Mouse (Mus musculus): ENCODE results near the gene Ascl5. TPM values are rescaled to one million over a fixed set of nuclear protein-coding genes. Genes with fewer than 3 reads are reported as not detected.
A peak's percentile ranks its signal among the peaks of the same experiment; 100 is the strongest.

Ascl5 gene
- polyA plus RNA-seq, 1 experiment from 2014 or later = not detected

DNA sequence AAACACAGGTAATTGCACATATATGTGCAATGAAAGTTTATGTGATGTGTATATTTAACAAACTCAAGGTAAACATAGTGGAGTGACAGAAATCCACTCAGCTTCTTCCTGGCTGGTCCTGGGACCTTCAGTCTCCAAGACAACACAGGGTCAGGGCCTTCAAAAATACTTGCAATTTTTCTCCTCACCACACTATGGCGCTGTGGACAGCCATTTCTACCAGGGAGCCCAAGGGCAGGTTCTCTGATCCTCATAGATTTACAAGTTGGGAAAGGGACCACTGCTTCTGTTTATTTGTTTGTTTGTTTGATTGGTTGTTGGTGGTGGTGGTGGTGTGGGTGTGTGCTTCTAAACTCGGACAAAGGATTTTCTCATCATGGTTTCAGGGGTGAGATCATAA is 3.2 kb upstream of the Ascl5 start:
- Histone ChIP-seq H3K9ac (replicated peaks; ENCODE audit: low read depth) (no peak overlapping the region), H3K4me3 (ENCODE audit: low read depth, low read length) (no peak overlapping the region), H3K9me3 (ENCODE audit: low read length) (no peaks in the 10 kb centered on the region), H3K4me2 (replicated peaks; ENCODE audit: low read depth, low read length) (no peak overlapping the region), H3K36me3 (ENCODE audit: insufficient read depth, low read length) (no peaks in the 10 kb centered on the region), H3K4me1 (ENCODE audit: insufficient read depth, low read depth, low read length) (no peaks in the 10 kb centered on the region; the same call in 1 of the 2 replicates), H3K27me3 (replicated peaks; ENCODE audit: insufficient read depth, low read length) (peaks cover 26% of the 10 kb centered on the region), H3K27ac (ENCODE audit: low read length) (no peak overlapping the region)
- TF ChIP-seq EP300 (IDR thresholded peaks at IDR 0.05) = no peak
- peak; percentile 70 for TF ChIP-seq CTCF (IDR thresholded peaks at IDR 0.05)
- ATAC-seq (0 out of 2 replicates have a peak, but pooled peaks have one; percentile 31), DNase-seq (ENCODE audit: low spot score) (peak; percentile 52)
- 6% methylated on average over 2 of the region's 2 CpGs for WGBS

DNA sequence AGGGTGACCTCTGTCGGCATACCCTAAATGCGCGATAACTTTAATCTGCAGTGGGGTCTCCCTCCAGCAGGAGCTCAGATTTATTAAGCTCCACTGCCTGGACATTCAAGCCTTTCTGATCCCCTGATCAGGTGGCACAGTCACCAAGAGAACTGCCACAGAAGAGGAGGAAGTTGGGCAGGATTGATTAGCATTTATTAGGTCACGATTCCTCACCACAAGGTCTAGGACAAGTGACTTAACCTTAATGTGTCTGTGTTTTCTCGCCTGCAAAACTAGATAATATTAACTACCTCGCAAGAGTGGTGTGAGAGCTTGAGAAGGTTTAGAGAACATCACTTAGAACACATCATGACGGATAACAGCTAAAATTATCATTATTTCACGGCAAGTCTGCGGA is 2.7 kb upstream of the Ascl5 start:
- no peaks in the 10 kb centered on the region for H3K9me3 ChIP-seq (ENCODE audit: low read length)
- H3K27ac ChIP-seq (ENCODE audit: low read length) = no peak overlapping the region
- peaks cover 31% of the 10 kb centered on the region for H3K27me3 ChIP-seq (replicated peaks; ENCODE audit: insufficient read depth, low read length)
- no peaks in the 10 kb centered on the region; the same call in 1 of the 2 replicates for H3K4me1 ChIP-seq (ENCODE audit: insufficient read depth, low read depth, low read length)
- no peak overlapping the region for H3K9ac ChIP-seq (replicated peaks; ENCODE audit: low read depth)
- DNase-seq (ENCODE audit: low spot score) (no peak), ATAC-seq (no peak)
- H3K4me2 ChIP-seq (replicated peaks; ENCODE audit: low read depth, low read length) = no peak overlapping the region
- H3K4me3 ChIP-seq (ENCODE audit: low read depth, low read length) = no peak overlapping the region
- no peaks in the 10 kb centered on the region for H3K36me3 ChIP-seq (ENCODE audit: insufficient read depth, low read length)
- TF ChIP-seq CTCF (IDR thresholded peaks at IDR 0.05) (no peak), EP300 (IDR thresholded peaks at IDR 0.05) (no peak)
- 67% methylated on average over 9 of the region's 9 CpGs for WGBS

DNA sequence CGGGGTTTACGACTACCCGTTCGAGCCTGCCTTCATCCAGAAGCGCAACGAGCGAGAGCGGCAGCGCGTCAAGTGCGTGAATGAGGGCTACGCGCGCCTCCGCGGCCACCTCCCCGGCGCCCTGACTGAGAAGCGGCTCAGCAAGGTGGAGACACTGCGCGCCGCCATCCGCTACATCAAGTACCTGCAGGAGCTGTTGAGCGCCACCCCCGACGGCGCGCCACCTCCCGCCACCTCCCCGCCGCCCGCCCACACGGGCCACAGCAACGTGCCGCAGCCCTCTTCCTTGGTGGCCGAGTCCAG is 360 bp downstream of the Ascl5 start:
- peaks cover 31% of the 10 kb centered on the region for H3K27me3 ChIP-seq (replicated peaks; ENCODE audit: insufficient read depth, low read length)
- no peak overlapping the region for H3K9ac ChIP-seq (replicated peaks; ENCODE audit: low read depth)
- H3K4me3 ChIP-seq (ENCODE audit: low read depth, low read length) = peak overlapping the region; percentile 17

DNA sequence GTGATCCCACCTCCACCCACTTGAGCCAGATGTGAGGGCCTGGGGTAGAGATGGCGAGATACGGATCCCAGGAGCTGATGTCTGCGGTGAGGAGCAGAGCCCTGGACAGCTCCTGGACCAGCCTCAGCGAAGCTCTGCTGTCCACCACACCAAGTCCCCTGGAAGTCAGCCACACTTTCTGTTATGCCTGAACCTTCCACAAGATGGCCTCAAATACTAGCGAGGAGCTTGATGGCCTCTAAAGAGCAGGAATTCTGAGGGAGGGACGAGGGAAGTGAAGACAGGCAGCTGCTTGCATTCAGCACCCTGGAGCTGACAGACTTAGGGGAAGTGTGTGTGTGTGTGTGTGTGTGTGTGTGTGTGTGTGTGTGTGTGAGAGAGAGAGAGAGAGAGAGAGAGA is 861 bp downstream of the Ascl5 start:
- peak; percentile 84 for ATAC-seq
- Histone ChIP-seq H3K27me3 (replicated peaks; ENCODE audit: insufficient read depth, low read length) (peaks cover 31% of the 10 kb centered on the region), H3K9ac (replicated peaks; ENCODE audit: low read depth) (no peak overlapping the region)

More for the DNA sequence above, 360 bp downstream of the Ascl5 start:
- TF ChIP-seq EP300 (IDR thresholded peaks at IDR 0.05) (no peak), CTCF (IDR thresholded peaks at IDR 0.05) (no peak)
- Histone ChIP-seq H3K4me2 (replicated peaks; ENCODE audit: low read depth, low read length) (peak overlapping the region; percentile 40), H3K9me3 (ENCODE audit: low read length) (no peaks in the 10 kb centered on the region), H3K36me3 (ENCODE audit: insufficient read depth, low read length) (no peaks in the 10 kb centered on the region), H3K4me1 (ENCODE audit: insufficient read depth, low read depth, low read length) (no peaks in the 10 kb centered on the region; the same call in 1 of the 2 replicates), H3K27ac (ENCODE audit: low read length) (no peak overlapping the region)
- under 1% methylated on average over 35 of the region's 36 CpGs for WGBS
- DNase-seq (ENCODE audit: low spot score) (no peak), ATAC-seq (peak; percentile 46)

DNA sequence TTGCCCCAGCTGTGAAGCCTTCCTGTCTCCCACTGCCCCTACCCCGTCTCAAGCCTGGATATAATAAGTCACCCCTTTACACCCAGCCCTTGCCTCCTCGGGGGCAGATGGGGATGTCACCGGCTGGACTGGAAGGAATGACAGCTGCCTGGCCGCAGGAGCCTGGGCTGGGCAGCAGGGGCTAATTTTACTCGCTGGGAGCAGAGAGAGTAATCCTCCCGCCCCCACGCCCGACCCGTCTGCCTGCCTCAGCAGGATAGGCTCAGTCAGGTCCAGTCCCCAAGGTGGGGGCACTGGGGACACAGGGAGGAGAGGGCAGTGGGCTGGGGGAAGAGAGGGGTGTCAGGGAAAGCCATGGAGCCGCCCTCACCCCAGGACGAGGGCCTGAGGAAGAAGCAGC is 1.9 kb downstream of the Ascl5 start, which contains the start of gene Cacna1s:
Gene Cacna1s, plus strand, starts transcription at position 204 of the 400 bp plus-strand sequence.
- 45% methylated on average over 11 of the region's 11 CpGs for WGBS
- Histone ChIP-seq H3K27me3 (replicated peaks; ENCODE audit: insufficient read depth, low read length) (peaks cover 31% of the 10 kb centered on the region), H3K4me1 (ENCODE audit: insufficient read depth, low read depth, low read length) (no peaks in the 10 kb centered on the region; the same call in 1 of the 2 replicates), H3K9ac (replicated peaks; ENCODE audit: low read depth) (no peak within 1 kb of the TSS), H3K9me3 (ENCODE audit: low read length) (no peaks in the 10 kb centered on the region), H3K27ac (ENCODE audit: low read length) (no peak within 1 kb of the TSS), H3K4me2 (replicated peaks; ENCODE audit: low read depth, low read length) (no peak within 1 kb of the TSS), H3K4me3 (ENCODE audit: low read depth, low read length) (no peak within 1 kb of the TSS), H3K36me3 (ENCODE audit: insufficient read depth, low read length) (no peaks in the 10 kb centered on the region)
- DNase-seq (ENCODE audit: low spot score) = no peak
- no peak for TF ChIP-seq EP300 (IDR thresholded peaks at IDR 0.05)
- no peak for TF ChIP-seq CTCF (IDR thresholded peaks at IDR 0.05)
- ATAC-seq = no peak

More for the DNA sequence above, 861 bp downstream of the Ascl5 start:
- no peaks in the 10 kb centered on the region for H3K9me3 ChIP-seq (ENCODE audit: low read length)
- H3K4me1 ChIP-seq (ENCODE audit: insufficient read depth, low read depth, low read length) = no peaks in the 10 kb centered on the region; the same call in 1 of the 2 replicates
- peak; percentile 90 for TF ChIP-seq CTCF (IDR thresholded peaks at IDR 0.05)
- TF ChIP-seq EP300 (IDR thresholded peaks at IDR 0.05) = no peak
- 0% methylated on average over 6 of the region's 6 CpGs for WGBS
- H3K27ac ChIP-seq (ENCODE audit: low read length) = no peak overlapping the region
- no peaks in the 10 kb centered on the region for H3K36me3 ChIP-seq (ENCODE audit: insufficient read depth, low read length)
- DNase-seq (ENCODE audit: low spot score) = peak; percentile 95
- peak overlapping the region; percentile 17; the same call in 1 of the 2 replicates for H3K4me3 ChIP-seq (ENCODE audit: low read depth, low read length)
- peak overlapping the region; percentile 40; the same call in 1 of the 2 replicates for H3K4me2 ChIP-seq (replicated peaks; ENCODE audit: low read depth, low read length)

DNA sequence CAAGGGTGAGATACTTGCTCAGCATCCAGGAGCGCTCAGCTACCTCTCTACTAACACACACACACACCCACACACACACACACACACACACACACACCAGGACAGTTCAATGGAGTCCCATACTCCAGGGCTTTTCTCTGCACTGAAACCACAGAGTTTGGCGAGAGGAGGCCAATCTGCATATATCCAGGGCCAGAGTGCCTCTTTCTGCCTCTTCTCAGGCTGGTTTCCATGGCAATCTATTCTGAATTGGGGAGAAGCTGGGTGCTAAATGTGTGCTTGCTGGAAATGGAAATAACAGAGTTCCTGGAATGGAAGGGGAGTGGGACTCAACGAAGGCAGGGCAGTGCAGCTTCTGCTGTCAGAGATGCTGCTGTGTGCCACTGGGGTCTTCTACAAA is 5.2 kb downstream of the Ascl5 start:
- no peak overlapping the region for H3K27ac ChIP-seq (ENCODE audit: low read length)
- H3K4me3 ChIP-seq (ENCODE audit: low read depth, low read length) = no peak overlapping the region
- H3K9ac ChIP-seq (replicated peaks; ENCODE audit: low read depth) = no peak overlapping the region
- no peaks in the 10 kb centered on the region; the same call in 1 of the 2 replicates for H3K4me1 ChIP-seq (ENCODE audit: insufficient read depth, low read depth, low read length)
- DNase-seq (ENCODE audit: low spot score) (no peak), ATAC-seq (no peak)
- no peaks in the 10 kb centered on the region for H3K9me3 ChIP-seq (ENCODE audit: low read length)
- TF ChIP-seq EP300 (IDR thresholded peaks at IDR 0.05) = no peak
- no peak for TF ChIP-seq CTCF (IDR thresholded peaks at IDR 0.05)
- 69% methylated on average over 3 of the region's 3 CpGs for WGBS
- no peak overlapping the region for H3K4me2 ChIP-seq (replicated peaks; ENCODE audit: low read depth, low read length)
- no peaks in the 10 kb centered on the region for H3K36me3 ChIP-seq (ENCODE audit: insufficient read depth, low read length)
- H3K27me3 ChIP-seq (replicated peaks; ENCODE audit: insufficient read depth, low read length) = peaks cover 12% of the 10 kb centered on the region

DNA sequence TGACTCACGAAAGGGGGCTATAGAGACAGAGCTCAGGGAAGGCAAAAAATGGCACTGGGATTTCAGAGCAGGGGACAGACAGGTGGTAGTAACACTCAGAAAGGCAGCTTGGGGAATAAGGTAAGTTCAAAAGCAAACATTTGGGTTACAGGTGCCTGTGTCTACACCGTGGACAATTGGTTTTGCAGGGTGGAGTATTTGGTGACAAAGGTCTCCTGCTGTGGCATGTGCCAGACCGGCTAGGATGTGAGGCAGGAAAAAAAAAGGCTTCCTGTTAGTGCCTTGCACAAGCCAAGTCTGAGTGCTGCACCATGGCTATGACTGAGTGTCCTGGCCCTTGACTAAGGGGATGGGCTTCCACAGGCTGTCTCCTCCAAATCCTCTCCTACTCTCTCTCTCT is 8.0 kb downstream of the Ascl5 start:
- H3K27ac ChIP-seq (ENCODE audit: low read length) = no peak overlapping the region
- no peak for TF ChIP-seq EP300 (IDR thresholded peaks at IDR 0.05)
- WGBS = 38% methylated on average over 3 of the region's 3 CpGs
- H3K4me2 ChIP-seq (replicated peaks; ENCODE audit: low read depth, low read length) = no peak overlapping the region
- H3K27me3 ChIP-seq (replicated peaks; ENCODE audit: insufficient read depth, low read length) = no peaks in the 10 kb centered on the region
- no peaks in the 10 kb centered on the region for H3K9me3 ChIP-seq (ENCODE audit: low read length)
- no peak overlapping the region for H3K9ac ChIP-seq (replicated peaks; ENCODE audit: low read depth)
- DNase-seq (ENCODE audit: low spot score) (no peak), ATAC-seq (no peak)
- H3K4me3 ChIP-seq (ENCODE audit: low read depth, low read length) = no peak overlapping the region
- no peaks in the 10 kb centered on the region for H3K4me1 ChIP-seq (ENCODE audit: insufficient read depth, low read depth, low read length)
- no peaks in the 10 kb centered on the region for H3K36me3 ChIP-seq (ENCODE audit: insufficient read depth, low read length)
